Comparison of ENCODE assay signal across 10 mouse cellular contexts in the genomic region with DNA sequence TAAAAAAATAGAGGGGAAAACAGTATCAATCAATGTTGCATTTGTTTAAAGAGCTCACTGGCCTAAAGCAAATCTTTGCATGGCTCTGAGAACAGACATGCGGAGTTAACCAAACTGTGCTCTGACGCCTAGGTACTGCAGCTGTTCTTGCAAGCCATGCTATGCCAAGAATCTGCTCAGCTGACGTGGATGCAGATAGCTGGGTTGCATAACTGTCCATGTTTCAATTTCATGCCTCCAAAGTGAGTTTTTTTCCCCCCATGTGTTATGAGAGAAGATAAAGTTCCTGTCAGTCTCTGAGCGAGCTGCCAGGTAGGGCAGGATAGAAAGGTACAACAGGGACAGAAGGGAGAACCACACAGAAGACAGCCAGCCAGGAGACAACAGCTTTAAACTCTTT. TPM values are rescaled to one million over a fixed set of nuclear protein-coding genes. Genes with fewer than 3 reads are reported as not detected.
DNase-seq lines count a peak whose midpoint lies in the region; ATAC-seq and TF ChIP-seq lines count a peak whose summit lies in the region.
"Had no signal": no experiment of that assay in that cellular context is flagged by ENCODE, and none has a peak within 500 bp of the region (broad histone marks: within the 10 kb centered on the region; RNA-seq: fewer than 3 reads in every experiment).

No protein-coding gene starts in this region.

- DNase-seq in gastrocnemius, adult 18-20 months (ENCODE audit: low spot score): peak; percentile 60
- no peak for DNase-seq in gastrocnemius, postnatal 10 days
- DNase-seq in heart, embryonic 10.5 days (ENCODE audit: low spot score): no peak
- DNase-seq in limb, embryonic 14.5 days (ENCODE audit: low spot score): peak; percentile 64
- DNase-seq in ovary, adult 18-20 months (ENCODE audit: low spot score): no peak
- no peak for DNase-seq in cerebellum, postnatal 36 days
- no peak for DNase-seq in cerebellum, postnatal 10 days

- no peak overlapping the region for H3ac ChIP-seq in C2C12 (ENCODE audit: control insufficient read depth, insufficient read length, low read depth)

- no peaks in the 10 kb centered on the region for H3K27me3 ChIP-seq in C2C12 (ENCODE audit: control insufficient read depth, insufficient read depth, insufficient read length)
- no peaks in the 10 kb centered on the region for H3K27me3 ChIP-seq in heart, embryonic 10.5 days (ENCODE audit: insufficient read depth, poor library complexity, severe bottlenecking)
- H3K27me3 ChIP-seq in limb, embryonic 14.5 days (ENCODE audit: control insufficient read depth, insufficient read depth, low read length): no peaks in the 10 kb centered on the region
- H3K27me3 ChIP-seq: CH12.LX had no signal

- WGBS in heart, embryonic 10.5 days: 28% methylated on average over 4 of the region's 4 CpGs
- 41% methylated on average over 4 of the region's 4 CpGs for WGBS in limb, embryonic 14.5 days

- no peak overlapping the region for H3K4me2 ChIP-seq in limb, embryonic 14.5 days (replicated peaks; ENCODE audit: low read depth, low read length, severe bottlenecking)

- TF ChIP-seq POLR2A in limb, embryonic 14.5 days (IDR thresholded peaks at IDR 0.05; ENCODE audit: borderline replicate concordance, extremely low read depth, insufficient read depth, insufficient read length): no peak

- H3K79me3 ChIP-seq in C2C12 (ENCODE audit: low read depth): no peaks in the 10 kb centered on the region

- peak; percentile 68 for ATAC-seq in limb, embryonic 14.5 days (ENCODE audit: low FRiP score, low read depth)

- no peak overlapping the region for H3K4me3 ChIP-seq in C2C12 (ENCODE audit: insufficient read depth, poor library complexity, severe bottlenecking)
- H3K4me3 ChIP-seq in heart, embryonic 10.5 days: no peak overlapping the region
- no peak overlapping the region for H3K4me3 ChIP-seq in limb, embryonic 14.5 days (replicated peaks; ENCODE audit: low read length)

- no peak for TF ChIP-seq CTCF in C2C12 (IDR thresholded peaks at IDR 0.05; ENCODE audit: control insufficient read depth, insufficient read depth, insufficient read length)

- no peaks in the 10 kb centered on the region for H3K36me3 ChIP-seq in C2C12 (ENCODE audit: control insufficient read depth, insufficient read depth)
- H3K36me3 ChIP-seq in heart, embryonic 10.5 days: no peaks in the 10 kb centered on the region
- no peaks in the 10 kb centered on the region for H3K36me3 ChIP-seq in limb, embryonic 14.5 days (ENCODE audit: control insufficient read depth, insufficient read depth, low read length)

- H3K4me1 ChIP-seq in heart, embryonic 10.5 days: peaks cover 22% of the 10 kb centered on the region
- peaks cover 25% of the 10 kb centered on the region for H3K4me1 ChIP-seq in limb, embryonic 14.5 days (ENCODE audit: control insufficient read depth, insufficient read depth, low read length)

- 0 out of 2 replicates have a peak overlapping the region, but pooled peaks have one; percentile 5 for H3K27ac ChIP-seq in heart, embryonic 10.5 days
- H3K27ac ChIP-seq in limb, embryonic 14.5 days (replicated peaks; ENCODE audit: low read depth, low read length): no peak overlapping the region

- H3K9me3 ChIP-seq in heart, embryonic 10.5 days: no peaks in the 10 kb centered on the region
- no peaks in the 10 kb centered on the region for H3K9me3 ChIP-seq in limb, embryonic 14.5 days (ENCODE audit: control insufficient read depth, low read length)

- H3K79me2 ChIP-seq in C2C12 (ENCODE audit: control insufficient read depth, insufficient read depth): no peaks in the 10 kb centered on the region

- H3K9ac ChIP-seq in limb, embryonic 14.5 days (ENCODE audit: low read depth, low read length, severe bottlenecking): no peak overlapping the region

TF ChIP-seq in C2C12, 6 proteins besides CTCF, POLR2A, EP300 and RAD21:
- no peak for TF ChIP-seq MYOG (IDR thresholded peaks at IDR 0.05; ENCODE audit: control insufficient read depth, extremely low read depth, insufficient read length)
- no peak for TF ChIP-seq FOSL1 (IDR thresholded peaks at IDR 0.05; ENCODE audit: insufficient read depth, low read length, poor library complexity, severe bottlenecking)
- no peak for TF ChIP-seq USF1 (IDR thresholded peaks at IDR 0.05; ENCODE audit: low read depth)
- no peak for TF ChIP-seq CEBPB (IDR thresholded peaks at IDR 0.05; ENCODE audit: low read depth)
- no peak for TF ChIP-seq MAX (IDR thresholded peaks at IDR 0.05)
- peak; percentile 41 for TF ChIP-seq MYOD1 (IDR thresholded peaks at IDR 0.05; ENCODE audit: control insufficient read depth, insufficient read length, low read depth)

RNA-seq across cellular contexts. Expression of gene Mfsd4b1, which starts 44.2 kb away (rescaled TPM):
- total RNA-seq in gastrocnemius, adult 18-20 months (2021): 1 to 10 TPM; 2.0 to 2.2 TPM
- under 1 TPM; 0.40 to 0.65 TPM for total RNA-seq in gastrocnemius, postnatal 10 days (2021)
- polyA plus RNA-seq in C2C12 (2012; fragmentation: generic; extraction: Trizol): not detected
- polyA plus RNA-seq in heart, embryonic 10.5 days (2016; fragmentation: Nextera tagmentation; extraction: Ambion mirVana): 0.18 and 0.22 TPM in 2 replicates
- polyA plus RNA-seq in limb, embryonic 14.5 days (2012; rRNA removed): 0.16 and 0.20 TPM in 2 replicates
- polyA plus RNA-seq in limb, embryonic 14.5 days (2014; fragmentation: Nextera tagmentation; extraction: Ambion mirVana): 0.15 and 0.17 TPM in 2 replicates
- total RNA-seq: CH12.LX had no signal
- polyA plus RNA-seq: forebrain, embryonic 11.5 days had no signal

Comparison
In these comparisons a context has a peak if more than half of its experiments do, and no peak if none do; other contexts are left out.
1. DNase-seq: peak in gastrocnemius, adult 18-20 months (single experiment) and limb, embryonic 14.5 days (single experiment); none in gastrocnemius, postnatal 10 days (single experiment), heart, embryonic 10.5 days (single experiment), ovary, adult 18-20 months (single experiment), cerebellum, postnatal 36 days (0 of 2) and cerebellum, postnatal 10 days (0 of 2).